Mouse (Mus musculus): ENCODE results near the gene Adgrg2.

Adgrg2 gene

DNA sequence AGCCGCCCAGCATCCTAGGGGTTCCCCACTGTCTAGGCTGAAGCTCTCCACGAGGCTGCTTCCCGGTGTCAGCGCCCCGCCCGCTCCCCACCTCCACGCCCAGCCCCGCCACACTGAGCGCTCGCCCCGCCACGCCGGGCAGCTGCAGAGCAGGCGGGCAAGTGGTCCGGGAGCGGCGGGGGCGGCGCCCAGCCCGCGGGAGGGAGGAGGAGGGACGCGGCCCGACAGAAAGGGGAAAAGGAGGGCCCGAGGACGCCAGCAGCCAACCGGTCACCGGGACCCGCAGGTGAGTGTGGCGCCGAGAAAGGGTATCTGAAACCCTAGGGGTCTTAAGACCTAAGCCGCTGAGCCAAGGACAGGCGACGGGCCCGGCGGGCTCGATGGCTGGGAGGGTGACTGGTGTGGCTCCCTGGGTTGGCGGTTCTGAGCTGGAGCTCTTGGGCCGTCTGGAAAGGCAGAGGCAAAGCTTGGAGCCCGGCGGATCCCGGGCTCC lies at the start of gene Adgrg2:
Gene Adgrg2 (plus strand): TSS at position 227 of the 493 bp plus-strand sequence.
- DNase-seq (ENCODE audit: low read depth, low spot score) = peak; percentile 9

GRCm38 (mm10) chrX:160350995-160351394 lies 39.5 kb upstream of the Adgrg2 start:
- DNase-seq (ENCODE audit: low read depth, low spot score) = peak; percentile 1

DNA sequence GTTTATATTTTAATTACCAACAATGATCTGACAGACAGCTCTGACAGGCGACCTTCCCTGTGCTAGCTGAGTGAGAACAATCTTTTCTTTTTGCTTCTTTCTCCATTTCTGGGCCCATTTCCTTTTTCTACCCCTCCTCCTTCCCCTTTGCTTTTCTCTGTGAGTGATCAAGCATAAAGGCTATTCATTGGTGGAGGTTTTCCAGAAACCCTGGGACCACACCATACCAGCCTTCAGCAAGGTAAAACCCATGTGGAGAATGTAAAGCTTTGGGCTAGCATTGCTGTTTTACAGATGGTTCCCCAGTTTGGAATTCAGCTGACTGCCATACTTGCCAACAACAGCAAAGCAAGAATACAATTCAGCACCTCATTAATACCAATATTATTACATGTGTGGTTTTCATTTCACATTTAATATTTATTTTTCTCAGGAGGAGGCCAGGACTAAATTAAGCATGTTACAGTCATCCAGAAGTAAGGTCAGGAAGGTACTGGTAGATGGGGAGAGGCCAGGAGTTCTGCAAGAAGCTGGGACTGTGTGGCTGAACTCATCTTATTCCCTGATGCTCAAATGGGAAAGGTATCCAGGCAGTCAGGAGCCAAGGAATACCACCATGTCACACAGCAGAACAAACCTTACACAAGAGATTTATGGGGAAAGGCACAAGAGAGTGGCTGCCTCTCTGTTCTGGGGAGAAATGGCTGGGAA lies 38.4 kb upstream of the Adgrg2 start:
- no peak for DNase-seq (ENCODE audit: low read depth, low spot score)

- no peak for DNase-seq (ENCODE audit: low read depth, low spot score)
Measured at GRCm38 (mm10) chrX:160384748-160385501, 5.6 kb upstream of the Adgrg2 start.

DNA sequence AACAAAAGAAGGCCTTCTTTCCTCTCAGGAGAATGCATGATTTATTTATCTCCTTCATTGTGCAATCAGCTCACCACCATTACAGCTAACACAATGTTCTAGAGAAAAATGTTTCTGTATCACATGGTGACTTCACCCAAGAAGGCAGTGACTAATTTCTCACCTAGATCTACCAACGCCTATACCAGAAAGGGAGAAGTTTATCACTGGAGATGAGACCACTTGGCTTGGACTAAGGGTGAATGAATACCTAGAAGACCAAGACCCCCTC lies 5.1 kb upstream of the Adgrg2 start:
- DNase-seq (ENCODE audit: low read depth, low spot score) = no peak

GRCm38 (mm10) chrX:160412930-160413453 lies 22.5 kb downstream of the Adgrg2 start:
- no peak for DNase-seq (ENCODE audit: low read depth, low spot score)

DNA sequence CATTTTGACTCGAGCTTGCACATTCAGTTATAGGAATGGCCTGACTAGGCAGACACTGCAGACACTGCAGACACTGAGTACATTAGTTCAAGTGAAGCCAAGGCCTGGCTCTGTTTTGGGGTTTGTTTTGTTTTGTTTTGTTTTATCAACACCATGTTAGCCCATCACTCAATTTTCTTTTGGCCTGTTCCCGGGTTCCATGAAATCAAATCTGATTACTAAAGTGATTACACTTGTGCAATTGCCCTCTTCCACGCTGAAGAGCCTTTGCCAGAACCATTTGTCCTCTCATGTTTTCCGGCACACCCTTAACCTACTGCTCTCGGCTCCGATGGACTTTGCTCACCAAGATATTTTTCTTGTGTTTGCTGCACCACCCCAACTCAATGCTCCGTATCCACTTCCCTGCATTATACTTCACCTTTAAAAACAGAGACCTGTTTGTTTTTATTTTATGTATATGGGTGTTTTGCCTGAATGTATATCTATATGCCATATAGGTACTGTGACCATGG lies 23.4 kb downstream of the Adgrg2 start:
- DNase-seq (ENCODE audit: low read depth, low spot score) = no peak

DNA sequence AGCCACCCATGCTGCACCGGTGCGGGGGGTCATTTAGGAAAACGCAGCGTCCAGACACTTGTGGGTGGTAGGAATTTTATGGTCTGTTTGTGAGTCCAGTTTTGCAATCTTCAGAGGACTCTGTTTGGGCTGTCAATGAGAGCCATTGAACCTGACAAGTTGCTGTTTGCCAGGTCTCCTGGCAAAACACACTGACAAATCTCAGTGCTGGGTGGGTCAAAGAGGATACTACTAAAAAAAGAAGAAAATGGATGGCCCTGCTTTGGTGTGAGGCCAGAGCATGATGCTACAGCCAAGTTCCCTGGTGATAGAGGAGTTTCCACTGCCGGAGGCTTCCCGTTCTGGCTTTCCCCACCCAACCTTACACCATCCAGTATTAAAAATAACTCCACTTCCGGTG lies 27.9 kb downstream of the Adgrg2 start:
- no peak for DNase-seq (ENCODE audit: low read depth, low spot score)

GRCm38 (mm10) chrX:160423737-160424136 lies 33.2 kb downstream of the Adgrg2 start:
- DNase-seq (ENCODE audit: low read depth, low spot score) = no peak

DNA sequence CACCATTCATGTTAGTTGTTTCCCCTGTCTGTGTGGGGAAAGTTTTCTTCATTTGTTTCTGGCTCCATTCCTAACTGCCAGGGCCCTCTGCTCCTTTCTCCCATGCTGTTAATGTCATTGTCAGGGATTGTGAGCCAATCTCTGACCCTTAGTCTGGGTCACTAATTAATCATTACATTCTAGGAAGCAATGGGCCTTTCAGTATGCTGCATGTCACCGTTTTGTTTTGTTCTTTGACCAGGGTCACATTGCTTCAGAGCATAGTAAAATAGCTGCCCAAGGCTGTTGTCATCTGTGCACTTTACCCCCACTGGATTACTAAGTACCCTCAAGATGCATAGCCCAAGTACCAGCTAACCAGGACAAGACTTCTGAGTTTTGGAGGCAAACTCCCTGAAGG lies 36.0 kb downstream of the Adgrg2 start:
- DNase-seq (ENCODE audit: low read depth, low spot score) = no peak

DNA sequence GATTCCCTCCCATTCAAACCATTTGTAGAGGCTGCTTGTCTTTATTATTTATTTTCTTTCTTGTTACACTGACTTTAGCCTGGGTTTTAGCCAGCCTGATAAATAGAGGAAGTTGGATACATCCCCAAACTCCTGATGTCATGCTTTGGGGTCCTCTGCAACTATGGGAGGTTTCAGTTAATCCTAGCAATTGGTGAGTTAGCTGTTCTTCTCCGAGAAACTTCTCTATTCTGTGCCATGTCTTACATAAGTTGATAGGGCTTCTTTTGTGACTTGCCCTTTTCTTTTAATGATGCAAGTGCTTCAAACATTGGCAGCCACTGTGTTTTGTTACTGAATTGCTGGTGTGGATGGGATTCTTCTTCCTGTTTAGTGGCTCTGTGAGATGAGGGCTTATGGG lies 36.4 kb downstream of the Adgrg2 start:
- DNase-seq (ENCODE audit: low read depth, low spot score) = no peak

GRCm38 (mm10) chrX:160432192-160432591 lies 41.7 kb downstream of the Adgrg2 start:
- no peak for DNase-seq (ENCODE audit: low read depth, low spot score)

DNA sequence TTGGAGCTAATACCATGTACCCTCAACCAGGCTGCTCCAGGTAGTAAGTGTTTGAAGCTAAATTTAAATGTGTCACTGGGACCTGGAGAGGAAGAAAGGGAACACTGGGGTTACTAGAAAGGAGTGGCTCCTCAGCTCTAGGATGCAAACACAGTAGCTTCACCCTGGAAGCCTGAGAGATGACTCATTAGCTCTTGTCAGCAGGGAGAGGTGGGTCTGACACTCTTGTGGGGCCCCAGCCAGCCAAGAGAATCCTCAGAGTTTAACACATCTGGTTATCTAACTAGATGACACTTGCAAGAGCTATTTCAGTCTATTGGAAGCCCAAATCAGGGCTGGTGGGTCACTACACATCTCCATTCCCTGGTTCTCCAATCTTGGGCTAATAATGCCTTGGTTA lies 50.8 kb downstream of the Adgrg2 start:
- DNase-seq (ENCODE audit: low read depth, low spot score) = no peak

- DNase-seq (ENCODE audit: low read depth, low spot score) = peak; percentile 65
Measured at GRCm38 (mm10) chrX:160448351-160448750, 57.9 kb downstream of the Adgrg2 start.

GRCm38 (mm10) chrX:160449363-160449762 lies 58.9 kb downstream of the Adgrg2 start:
- DNase-seq (ENCODE audit: low read depth, low spot score) = peak; percentile 12

DNA sequence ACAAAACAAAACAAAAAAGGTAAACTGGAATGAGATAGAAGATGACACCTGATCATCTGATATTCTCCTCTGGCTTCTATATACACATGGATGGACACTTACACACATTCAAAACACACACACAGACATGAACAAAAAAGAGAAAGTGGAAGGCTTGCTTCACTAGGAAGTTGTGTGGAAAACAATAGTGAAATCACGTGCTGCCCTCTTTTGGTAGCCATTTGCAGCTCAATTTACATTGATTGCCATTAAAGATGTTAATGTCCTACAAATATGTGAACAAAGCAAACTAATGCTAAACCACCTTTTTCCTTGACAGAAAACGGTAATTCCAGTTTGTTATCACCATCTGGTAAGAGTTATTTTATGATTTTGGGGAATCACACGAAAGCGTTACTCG lies 65.2 kb downstream of the Adgrg2 start:
- peak; percentile 2 for DNase-seq (ENCODE audit: low read depth, low spot score)

DNA sequence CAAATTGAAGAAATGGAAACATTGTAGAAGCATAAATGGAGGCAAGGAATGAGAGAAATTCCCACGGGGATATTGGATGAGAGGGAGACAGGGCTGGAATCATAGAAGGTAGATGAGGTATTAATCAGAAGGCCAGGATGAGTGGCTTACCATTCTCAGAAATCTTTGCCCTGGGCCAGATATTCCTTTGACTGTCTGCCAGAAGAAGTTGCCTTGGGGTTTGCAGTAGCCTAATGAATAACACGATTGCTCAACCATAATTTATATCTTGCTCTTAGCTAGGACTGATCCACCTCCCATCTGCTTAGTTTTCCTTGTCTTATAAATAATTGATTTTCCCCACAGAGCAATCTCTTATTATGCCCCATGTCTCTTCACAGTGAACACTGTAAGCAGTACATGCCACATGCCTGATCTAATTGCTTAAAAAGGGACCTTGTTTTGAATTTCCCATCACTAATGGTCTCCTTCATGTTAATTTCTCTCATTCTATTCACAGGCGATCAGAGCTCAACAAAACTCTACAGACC lies 80.8 kb downstream of the Adgrg2 start:
- no peak for DNase-seq (ENCODE audit: low read depth, low spot score)

DNA sequence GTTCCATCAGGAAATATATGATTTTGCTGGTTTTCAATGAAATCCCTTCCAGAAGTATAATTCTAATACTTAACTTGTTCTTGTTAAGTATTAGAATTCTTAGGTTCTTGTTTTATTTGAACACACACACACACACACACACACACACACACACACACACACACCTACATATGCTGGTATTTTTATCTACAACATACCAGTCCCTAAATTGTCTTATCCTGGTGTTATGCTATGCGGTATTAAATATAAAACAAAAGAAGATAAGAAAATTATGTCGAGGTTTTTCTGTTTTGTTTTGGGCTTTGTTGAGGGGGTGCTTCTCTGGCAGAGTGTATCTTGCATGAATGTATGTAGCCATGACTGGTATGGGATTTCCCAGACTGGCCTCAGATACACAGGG lies 99.3 kb downstream of the Adgrg2 start:
- DNase-seq (ENCODE audit: low read depth, low spot score) = no peak

DNA sequence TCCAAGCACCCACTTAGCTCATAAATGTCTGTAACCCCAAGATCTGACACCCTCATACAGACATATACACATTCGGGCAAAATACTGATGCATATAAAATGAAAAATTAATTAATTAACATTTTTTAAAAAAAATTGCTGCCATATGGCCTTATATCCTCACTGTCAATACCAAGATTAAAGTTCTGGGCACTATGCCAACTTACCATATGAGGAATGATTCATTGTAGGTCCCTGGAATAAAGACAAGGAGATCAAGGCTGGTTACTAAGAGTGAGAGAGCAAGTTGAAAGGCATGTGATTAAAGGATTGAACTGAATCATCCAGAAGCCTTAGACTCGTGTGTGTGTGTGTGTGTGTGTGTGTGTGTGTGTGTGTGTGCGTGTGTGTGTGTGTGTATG lies 103.8 kb downstream of the Adgrg2 start:
- DNase-seq (ENCODE audit: low read depth, low spot score) = no peak

DNA sequence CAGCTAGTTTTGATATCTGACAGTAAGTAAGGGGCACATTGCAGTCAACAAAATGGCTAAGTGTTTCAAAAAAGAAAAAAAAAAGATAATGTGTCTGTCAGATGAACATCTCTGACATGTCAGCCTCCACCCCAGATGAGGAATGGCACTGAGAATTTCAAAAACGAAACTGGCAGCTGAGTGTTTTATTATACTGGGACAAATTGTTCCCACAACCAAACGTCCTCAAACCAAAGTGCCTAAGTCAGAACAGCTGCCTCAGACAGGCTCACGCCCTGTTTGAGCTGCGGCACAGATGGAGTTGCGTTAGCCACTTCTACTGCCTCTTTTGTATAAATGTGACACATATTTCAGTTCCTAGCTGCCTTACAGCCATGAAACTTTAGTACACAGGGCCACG lies 104.4 kb downstream of the Adgrg2 start:
- DNase-seq (ENCODE audit: low read depth, low spot score) = no peak

DNA sequence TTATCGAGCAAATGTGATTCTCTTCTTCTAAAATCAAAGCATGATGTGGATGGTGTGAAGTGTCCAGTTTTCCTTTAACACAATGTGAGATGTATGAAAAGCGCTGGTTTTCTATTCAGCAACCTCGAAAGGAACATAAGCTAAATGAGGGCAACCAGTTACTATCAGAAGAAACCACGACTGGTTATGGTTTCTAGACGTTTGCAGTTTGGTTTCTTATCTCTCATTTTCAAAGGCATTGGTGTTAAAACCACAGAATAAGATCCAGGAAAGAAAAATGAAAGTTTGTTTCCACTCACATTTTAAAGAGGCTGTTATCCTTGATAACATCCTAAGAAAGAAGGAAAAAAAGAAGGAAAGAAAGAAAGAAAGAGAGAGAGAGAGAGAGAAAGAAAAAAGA lies 106.0 kb downstream of the Adgrg2 start:
- DNase-seq (ENCODE audit: low read depth, low spot score) = no peak

GRCm38 (mm10) chrX:160501095-160501494 lies 110.6 kb downstream of the Adgrg2 start:
- no peak for DNase-seq (ENCODE audit: low read depth, low spot score)

DNA sequence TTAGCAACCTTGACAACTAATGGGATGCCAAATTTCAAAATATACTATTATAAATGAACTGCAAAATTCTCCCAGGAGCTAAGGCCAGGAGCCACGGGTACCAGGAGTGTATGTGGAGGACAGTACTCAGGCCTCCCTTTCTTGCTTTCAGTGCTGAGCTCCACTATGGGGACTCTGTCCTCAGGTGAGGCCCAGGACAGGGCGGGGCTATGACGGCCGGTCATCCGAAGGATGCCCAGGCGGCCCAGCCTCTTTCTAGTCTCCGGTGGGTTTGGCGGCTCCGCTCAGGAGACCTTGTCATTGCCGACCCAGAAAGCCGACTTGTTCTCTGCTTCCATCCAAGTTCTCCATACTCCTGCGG lies 111.2 kb downstream of the Adgrg2 start:
- DNase-seq (ENCODE audit: low read depth, low spot score) = no peak

Data from ES-CJ7 (cell line).